Mouse (Mus musculus) granulocyte monocyte progenitor cell, adult 5-6 weeks (primary cell): ENCODE measurements around the gene Ssna1. TPM values are rescaled to one million over a fixed set of nuclear protein-coding genes. Genes with fewer than 3 reads are reported as not detected.

Source experiments
- ATAC-seq: replicated peaks from 2 replicates; pipeline ENCODE4 v1.8.0; 2016; ENCODE audit warnings: mild to moderate bottlenecking, moderate TSS enrichment, inconsistent platforms; ENCODE audit not compliant: poor library complexity, severe bottlenecking
- total RNA-seq, 2 experiments: library from RNA; stranded (forward) in 1 of 2; stranded (reverse) in 1 of 2; fragments of 200-712, 200-1000 nt in 1 of 2; fragments of >200 nt in 1 of 2; fragmentation: Nextera tagmentation in 1 of 2; gene quantifications; 2 replicates each; pipeline ENCODE4 v1.2.3; 2014 to 2017

The Ssna1 gene
- total RNA-seq, 2 experiments from 2014 or later, result 84.1 to 120 TPM

- no peak for ATAC-seq
These were observed 37.6 kb downstream of the Ssna1 start for GRCm38 (mm10) chr2:25234551-25235220.

GRCm38 (mm10) chr2:25234050-25234449 lies 38.2 kb downstream of the Ssna1 start, which contains the start of gene Slc34a3:
Gene Slc34a3 (minus strand): TSS chr2:25234364.
- ATAC-seq, result no peak

- peak; percentile 60 for ATAC-seq
These were observed 38.8 kb downstream of the Ssna1 start for GRCm38 (mm10) chr2:25233421-25233820.

- no peak for ATAC-seq
These were observed 41.2 kb downstream of the Ssna1 start for GRCm38 (mm10) chr2:25231038-25231437.

- ATAC-seq, result no peak
These were observed 41.7 kb downstream of the Ssna1 start for GRCm38 (mm10) chr2:25230581-25230980.

GRCm38 (mm10) chr2:25229582-25229981 lies 42.7 kb downstream of the Ssna1 start:
- no peak for ATAC-seq

- ATAC-seq, result no peak
These were observed 43.2 kb downstream of the Ssna1 start for GRCm38 (mm10) chr2:25228995-25229530.

GRCm38 (mm10) chr2:25228431-25228889 lies 43.8 kb downstream of the Ssna1 start:
- ATAC-seq, result peak; percentile 39

GRCm38 (mm10) chr2:25227406-25227805 lies 44.8 kb downstream of the Ssna1 start:
- ATAC-seq, result no peak

- no peak for ATAC-seq
These were observed 45.4 kb downstream of the Ssna1 start for GRCm38 (mm10) chr2:25226864-25227263.

GRCm38 (mm10) chr2:25225811-25226379 lies 46.3 kb downstream of the Ssna1 start:
- ATAC-seq, result no peak

- ATAC-seq, result peak; percentile 66
These were observed 47.2 kb downstream of the Ssna1 start for GRCm38 (mm10) chr2:25224766-25225752.

- ATAC-seq, result peak; percentile 62; the same call in 1 of the 2 replicates
These were observed 47.8 kb downstream of the Ssna1 start, which contains the start of gene Tubb4b for GRCm38 (mm10) chr2:25224492-25224765. Gene Tubb4b (minus strand): TSS chr2:25224702.

- peak; percentile 56 for ATAC-seq
These were observed 48.4 kb downstream of the Ssna1 start for GRCm38 (mm10) chr2:25223681-25224491.

- no peak for ATAC-seq
These were observed 50.9 kb downstream of the Ssna1 start for GRCm38 (mm10) chr2:25221331-25221772.

Other genes with a start within 250 kb of the Ssna1 start
Only the 30 nearest of the 34 such genes appear.
- not detected in 2 replicates for gene Entpd8, start 192.1 kb downstream of the Ssna1 start, total RNA-seq (2014; fragmentation: Nextera tagmentation)
- gene Entpd8, start 192.1 kb downstream of the Ssna1 start, total RNA-seq (2017), result not detected in 2 replicates
- gene Noxa1, start 177.3 kb downstream of the Ssna1 start, total RNA-seq (2014; fragmentation: Nextera tagmentation), result 1.3 TPM in 1 of 2 replicates, not detected in the other
- gene Noxa1, start 177.3 kb downstream of the Ssna1 start, total RNA-seq (2017), result not detected in 2 replicates
- 0.62 TPM in 1 of 2 replicates, not detected in the other for gene Nrarp, start 91.7 kb downstream of the Ssna1 start, total RNA-seq (2014; fragmentation: Nextera tagmentation)
- gene Nrarp, start 91.7 kb downstream of the Ssna1 start, total RNA-seq (2017), result 0.39 and 0.72 TPM in 2 replicates
- 14.6 and 20.2 TPM in 2 replicates for gene Tor4a, start 75.6 kb downstream of the Ssna1 start, total RNA-seq (2014; fragmentation: Nextera tagmentation)
- gene Tor4a, start 75.6 kb downstream of the Ssna1 start, total RNA-seq (2017), result 14.7 and 16.4 TPM in 2 replicates
- 58.5 and 79.5 TPM in 2 replicates for gene Nelfb, start 60.9 kb downstream of the Ssna1 start, total RNA-seq (2014; fragmentation: Nextera tagmentation)
- 33.7 and 81.1 TPM in 2 replicates for gene Nelfb, start 60.9 kb downstream of the Ssna1 start, total RNA-seq (2017)
- gene Stpg3, start 57.8 kb downstream of the Ssna1 start, total RNA-seq (2014; fragmentation: Nextera tagmentation), result not detected in 2 replicates
- gene Stpg3, start 57.8 kb downstream of the Ssna1 start, total RNA-seq (2017), result not detected in 2 replicates
- not detected in 2 replicates for gene Fam166a, start 53.7 kb downstream of the Ssna1 start, total RNA-seq (2014; fragmentation: Nextera tagmentation)
- gene Fam166a, start 53.7 kb downstream of the Ssna1 start, total RNA-seq (2017), result not detected in 2 replicates
- gene Tubb4b, start 47.7 kb downstream of the Ssna1 start, total RNA-seq (2014; fragmentation: Nextera tagmentation), result 180 and 327 TPM in 2 replicates
- gene Tubb4b, start 47.7 kb downstream of the Ssna1 start, total RNA-seq (2017), result 560 and 623 TPM in 2 replicates
- gene Slc34a3, start 38.1 kb downstream of the Ssna1 start, total RNA-seq (2014; fragmentation: Nextera tagmentation), result not detected in 2 replicates
- not detected in 2 replicates for gene Slc34a3, start 38.1 kb downstream of the Ssna1 start, total RNA-seq (2017)
- gene Rnf224, start 35.7 kb downstream of the Ssna1 start, total RNA-seq (2014; fragmentation: Nextera tagmentation), result not detected in 2 replicates
- not detected in 2 replicates for gene Rnf224, start 35.7 kb downstream of the Ssna1 start, total RNA-seq (2017)
- 0.58 TPM in 1 of 2 replicates, not detected in the other for gene Rnf208, start 30.2 kb downstream of the Ssna1 start, total RNA-seq (2014; fragmentation: Nextera tagmentation)
- not detected in 2 replicates for gene Rnf208, start 30.2 kb downstream of the Ssna1 start, total RNA-seq (2017)
- gene Cysrt1, start 30.0 kb downstream of the Ssna1 start, total RNA-seq (2014; fragmentation: Nextera tagmentation), result not detected in 2 replicates
- gene Cysrt1, start 30.0 kb downstream of the Ssna1 start, total RNA-seq (2017), result not detected in 2 replicates
- gene AL732309.1, start 25.6 kb downstream of the Ssna1 start, total RNA-seq (2014; fragmentation: Nextera tagmentation), result 5.2 and 16.1 TPM in 2 replicates
- gene AL732309.1, start 25.6 kb downstream of the Ssna1 start, total RNA-seq (2017), result 5.6 and 7.4 TPM in 2 replicates
- 6.7 and 17.4 TPM in 2 replicates for gene Tmem203, start 17.0 kb downstream of the Ssna1 start, total RNA-seq (2014; fragmentation: Nextera tagmentation)
- 6.1 and 11.2 TPM in 2 replicates for gene Tmem203, start 17.0 kb downstream of the Ssna1 start, total RNA-seq (2017)
- gene Tprn, start 9.8 kb downstream of the Ssna1 start, total RNA-seq (2014; fragmentation: Nextera tagmentation), result 15.0 and 17.2 TPM in 2 replicates
- gene Tprn, start 9.8 kb downstream of the Ssna1 start, total RNA-seq (2017), result 7.1 and 8.7 TPM in 2 replicates
- gene Anapc2, start within 50 bp of the Ssna1 start, total RNA-seq (2014; fragmentation: Nextera tagmentation), result 34.7 and 46.0 TPM in 2 replicates
- 17.8 and 35.7 TPM in 2 replicates for gene Anapc2, start within 50 bp of the Ssna1 start, total RNA-seq (2017)
- gene Tmem210, start 15.7 kb upstream of the Ssna1 start, total RNA-seq (2014; fragmentation: Nextera tagmentation), result not detected in 2 replicates
- not detected in 2 replicates for gene Tmem210, start 15.7 kb upstream of the Ssna1 start, total RNA-seq (2017)
- gene Lrrc26, start 17.5 kb upstream of the Ssna1 start, total RNA-seq (2014; fragmentation: Nextera tagmentation), result not detected in 2 replicates
- gene Lrrc26, start 17.5 kb upstream of the Ssna1 start, total RNA-seq (2017), result not detected in 2 replicates
- not detected in 2 replicates for gene Grin1, start 46.7 kb upstream of the Ssna1 start, total RNA-seq (2014; fragmentation: Nextera tagmentation)
- not detected in 2 replicates for gene Grin1, start 46.7 kb upstream of the Ssna1 start, total RNA-seq (2017)
- gene Man1b1, start 59.9 kb upstream of the Ssna1 start, total RNA-seq (2014; fragmentation: Nextera tagmentation), result 36.5 and 37.2 TPM in 2 replicates
- 34.1 and 38.6 TPM in 2 replicates for gene Man1b1, start 59.9 kb upstream of the Ssna1 start, total RNA-seq (2017)
- gene Dpp7, start 83.9 kb upstream of the Ssna1 start, total RNA-seq (2014; fragmentation: Nextera tagmentation), result 15.2 and 34.8 TPM in 2 replicates
- gene Dpp7, start 83.9 kb upstream of the Ssna1 start, total RNA-seq (2017), result 11.9 and 16.9 TPM in 2 replicates
- gene Uap1l1, start 93.2 kb upstream of the Ssna1 start, total RNA-seq (2014; fragmentation: Nextera tagmentation), result 55.6 and 58.1 TPM in 2 replicates
- 13.8 and 18.4 TPM in 2 replicates for gene Uap1l1, start 93.2 kb upstream of the Ssna1 start, total RNA-seq (2017)
- gene Sapcd2, start 99.9 kb upstream of the Ssna1 start, total RNA-seq (2014; fragmentation: Nextera tagmentation), result 4.5 and 17.1 TPM in 2 replicates
- 7.8 and 17.3 TPM in 2 replicates for gene Sapcd2, start 99.9 kb upstream of the Ssna1 start, total RNA-seq (2017)
- gene Entpd2, start 123.4 kb upstream of the Ssna1 start, total RNA-seq (2014; fragmentation: Nextera tagmentation), result not detected in 2 replicates
- not detected in 2 replicates for gene Entpd2, start 123.4 kb upstream of the Ssna1 start, total RNA-seq (2017)
- not detected in 2 replicates for gene Npdc1, start 126.9 kb upstream of the Ssna1 start, total RNA-seq (2014; fragmentation: Nextera tagmentation)
- not detected in 2 replicates for gene Npdc1, start 126.9 kb upstream of the Ssna1 start, total RNA-seq (2017)
- gene Fut7, start 150.8 kb upstream of the Ssna1 start, total RNA-seq (2014; fragmentation: Nextera tagmentation), result 34.5 and 38.8 TPM in 2 replicates
- gene Fut7, start 150.8 kb upstream of the Ssna1 start, total RNA-seq (2017), result 24.8 and 27.3 TPM in 2 replicates
- gene Abca2, start 156.3 kb upstream of the Ssna1 start, total RNA-seq (2014; fragmentation: Nextera tagmentation), result 54.8 and 56.4 TPM in 2 replicates
- gene Abca2, start 156.3 kb upstream of the Ssna1 start, total RNA-seq (2017), result 21.0 and 23.1 TPM in 2 replicates
- not detected in 2 replicates for gene Clic3, start 184.4 kb upstream of the Ssna1 start, total RNA-seq (2014; fragmentation: Nextera tagmentation)
- gene Clic3, start 184.4 kb upstream of the Ssna1 start, total RNA-seq (2017), result 1.4 TPM in 1 of 2 replicates, not detected in the other
- 29.1 and 39.4 TPM in 2 replicates for gene Paxx, start 188.7 kb upstream of the Ssna1 start, total RNA-seq (2014; fragmentation: Nextera tagmentation)
- 20.2 and 32.5 TPM in 2 replicates for gene Paxx, start 188.7 kb upstream of the Ssna1 start, total RNA-seq (2017)
- gene Ptgds, start 197.6 kb upstream of the Ssna1 start, total RNA-seq (2014; fragmentation: Nextera tagmentation), result 3.5 and 4.2 TPM in 2 replicates
- 0.93 TPM in 1 of 2 replicates, not detected in the other for gene Ptgds, start 197.6 kb upstream of the Ssna1 start, total RNA-seq (2017)